Mouse (Mus musculus): Measurements from ENCODE around the gene Tnni2.

- TF ChIP-seq ZNF384 (IDR thresholded peaks at IDR 0.05; ENCODE audit: low read depth, low read length), result no peak
- TF ChIP-seq ZC3H11A (IDR thresholded peaks at IDR 0.05; ENCODE audit: borderline replicate concordance, low read depth, low read length), result no peak
- no peak for TF ChIP-seq MAFK (IDR thresholded peaks at IDR 0.05; ENCODE audit: insufficient read depth, low read depth, low read length)
- TF ChIP-seq HCFC1 (IDR thresholded peaks at IDR 0.05; ENCODE audit: borderline replicate concordance, insufficient read depth, low read length), result no peak
- no peak for TF ChIP-seq CHD2 (IDR thresholded peaks at IDR 0.05; ENCODE audit: low read depth, low read length)
Observed at GRCm38 (mm10) chr7:142479886-142480285, 38.3 kb downstream of the Tnni2 start.
